Mouse (Mus musculus): ENCODE results near the gene Sox2.

DNA sequence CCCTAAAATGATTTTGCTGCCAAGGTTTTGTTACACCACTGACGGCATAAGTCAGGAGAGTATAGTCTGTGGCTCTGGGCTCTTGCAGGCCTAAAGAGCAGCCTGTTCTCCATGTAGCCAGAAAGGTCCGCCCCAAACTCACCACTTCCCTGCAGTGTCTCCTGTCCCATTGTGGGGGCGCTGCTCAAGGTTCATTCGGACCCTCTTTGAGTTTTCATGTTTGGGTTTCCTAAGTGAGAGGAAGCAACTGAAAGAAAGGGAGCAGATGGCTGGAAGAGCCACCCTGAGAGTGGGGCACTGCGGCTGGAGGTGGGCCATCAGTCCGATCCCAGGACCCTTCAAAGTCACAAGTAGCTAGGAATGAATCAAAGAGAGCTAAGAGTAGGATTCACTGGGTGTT, 13.2 kb upstream of the Sox2 start:
- TF ChIP-seq CTCF (IDR thresholded peaks at IDR 0.05; ENCODE audit: low read depth) (no peak), EP300 (IDR thresholded peaks at IDR 0.05; ENCODE audit: low read depth) (no peak)
